Mouse (Mus musculus): ENCODE data around the gene Med12l.

DNA sequence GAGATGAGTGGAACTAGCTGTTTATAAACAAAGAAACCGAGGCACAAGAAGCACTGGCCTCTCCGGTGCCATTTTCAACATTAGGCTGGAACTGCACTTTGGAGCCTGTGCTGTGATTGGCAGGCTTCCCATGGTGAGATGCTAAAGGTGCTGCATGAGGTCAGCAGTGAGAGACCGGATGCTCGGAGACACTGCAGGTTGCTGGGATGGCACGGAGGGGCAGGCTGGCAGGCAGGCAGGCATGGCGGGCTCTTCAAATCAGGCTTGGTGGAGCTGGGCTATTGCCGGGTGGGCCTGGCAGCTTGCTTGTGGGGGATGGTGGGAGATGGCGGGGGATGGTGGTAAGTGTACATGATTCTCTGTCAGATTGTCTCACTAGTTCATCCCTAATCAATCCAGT is 15.6 kb downstream of the Med12l start:
- TF ChIP-seq HCFC1 (IDR thresholded peaks at IDR 0.05; ENCODE audit: borderline replicate concordance, insufficient read depth, low read length) (no peak), MAFK (IDR thresholded peaks at IDR 0.05; ENCODE audit: insufficient read depth, low read depth, low read length) (no peak), CHD2 (IDR thresholded peaks at IDR 0.05; ENCODE audit: low read depth, low read length) (no peak), ZNF384 (IDR thresholded peaks at IDR 0.05; ENCODE audit: low read depth, low read length) (no peak)

All from ES-E14 (cell line).